Mouse (Mus musculus) right cerebral cortex, postnatal 14 days (tissue): Measurements from ENCODE around the gene Vmn2r95.
"Not testable (repeated sequence)": the region's sequence is repeated elsewhere in the genome, so short reads cannot be mapped to it uniquely, and the experiment has no call there.

Experiments used
- DNase-seq: peaks from one replicate; pipeline ENCODE4 v3.0.0; 2022

Gene Vmn2r95

GRCm38 (mm10) chr17:18423778-18424177 lies at the start of gene Vmn2r95:
Gene Vmn2r95 (plus strand): TSS chr17:18424078.
- DNase-seq = no peak

GRCm38 (mm10) chr17:18455619-18456140 lies 31.8 kb downstream of the Vmn2r95 start:
- DNase-seq = no peak

GRCm38 (mm10) chr17:18458126-18458634 lies 34.3 kb downstream of the Vmn2r95 start:
- not testable (repeated sequence) for DNase-seq

- DNase-seq = no peak
These were observed 38.8 kb downstream of the Vmn2r95 start for GRCm38 (mm10) chr17:18462695-18463094.

- no peak for DNase-seq
These were observed 56.0 kb downstream of the Vmn2r95 start for GRCm38 (mm10) chr17:18479885-18480284.
